Mouse (Mus musculus) activated CD4-positive, CD25-positive, alpha-beta regulatory T cell, adult 4 months (primary cell): ENCODE data around the gene Rtp2. TPM values are rescaled to one million over a fixed set of nuclear protein-coding genes. Genes with fewer than 3 reads are reported as not detected.
A peak's percentile ranks its signal among the peaks of the same experiment; 100 is the strongest.
"Not testable (repeated sequence)": the region's sequence is repeated elsewhere in the genome, so short reads cannot be mapped to it uniquely, and the experiment has no call there.

Experiments
- ATAC-seq: one replicate; pipeline ENCODE4 v1.8.0; 2017
- polyA plus RNA-seq, 2 experiments: library from polyadenylated mRNA; unstranded; fragments of 100-300 nt; shearing (Covaris generic); gene quantifications; one replicate each; pipeline ENCODE4 v1.2.1; 2017

Rtp2 gene
- polyA plus RNA-seq, 2 experiments from 2014 or later = not detected

DNA sequence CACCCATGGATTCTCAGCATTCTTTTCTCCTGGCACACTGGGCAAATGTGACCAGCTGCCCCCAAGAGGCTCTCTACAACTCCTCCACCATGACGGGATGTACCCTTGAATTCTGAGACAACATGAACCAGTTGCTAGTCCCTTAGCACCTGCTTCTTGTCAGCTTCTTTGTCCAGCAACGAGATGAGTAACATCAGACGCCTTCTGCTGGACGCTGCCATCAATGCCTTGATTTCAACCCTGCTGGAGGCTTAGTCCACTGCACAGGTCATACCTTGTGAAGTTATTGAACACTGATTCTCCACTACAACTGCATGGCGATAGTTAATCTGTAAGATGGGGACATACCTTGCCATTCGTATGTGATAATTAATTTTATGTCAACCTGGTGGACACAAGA lies 15.5 kb upstream of the Rtp2 start:
- no peak for ATAC-seq

DNA sequence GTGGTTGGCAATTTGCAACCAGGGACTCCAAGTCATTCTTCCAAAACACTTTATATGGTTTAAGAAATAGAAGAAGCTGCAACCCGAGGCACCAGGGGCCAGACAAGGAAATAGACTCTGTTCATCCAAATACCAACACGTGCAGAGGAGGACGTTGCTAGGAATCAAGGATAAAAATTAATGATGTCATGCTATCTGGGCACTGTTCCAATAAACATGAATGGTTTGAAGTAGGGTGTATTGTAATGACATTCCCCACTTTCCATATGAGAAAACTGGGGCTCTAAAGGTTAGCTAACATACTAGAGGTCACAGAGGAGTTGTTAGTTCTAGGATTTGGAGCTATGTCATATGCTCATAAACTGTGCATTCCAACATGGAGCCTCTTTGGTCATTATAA lies 12.6 kb upstream of the Rtp2 start:
- no peak for ATAC-seq

DNA sequence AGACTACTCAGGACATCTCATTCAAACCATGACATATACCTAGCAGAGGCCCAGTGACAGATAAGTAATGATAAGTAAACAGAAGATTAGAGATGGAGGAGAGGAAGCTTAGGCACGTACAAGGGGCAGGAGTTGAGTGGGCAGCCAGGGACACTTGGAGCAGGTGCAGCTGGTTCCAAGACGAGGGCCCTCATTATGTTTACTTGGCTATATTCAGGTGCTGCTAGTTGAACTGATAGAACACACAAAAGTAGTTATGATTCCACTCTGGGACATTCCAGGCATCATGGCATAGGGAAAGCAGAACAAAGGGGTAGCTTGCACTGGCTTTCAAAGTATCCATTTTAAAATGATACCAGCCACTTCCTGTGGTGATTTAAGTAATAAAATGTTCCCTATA lies 2.2 kb upstream of the Rtp2 start:
- no peak for ATAC-seq

DNA sequence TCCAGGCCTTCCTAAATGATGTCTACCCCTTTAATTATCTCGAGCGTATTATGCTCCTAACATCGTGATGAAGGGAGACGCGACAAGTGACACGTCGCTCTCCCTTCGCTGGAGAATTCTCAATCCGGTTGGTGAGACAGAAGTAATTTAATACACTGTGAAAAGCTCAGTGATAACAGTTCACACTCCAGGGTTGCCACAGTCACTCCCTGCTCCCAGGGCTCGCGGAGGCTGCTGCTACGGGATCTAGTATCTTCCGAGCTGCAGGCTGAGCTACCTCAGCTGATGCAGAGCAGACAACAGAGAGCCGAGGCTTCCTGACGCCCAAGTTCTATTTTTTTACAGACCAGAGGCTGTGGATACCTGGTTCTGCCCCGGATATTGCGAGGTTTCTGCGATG lies 919 bp downstream of the Rtp2 start:
- no peak for ATAC-seq

DNA sequence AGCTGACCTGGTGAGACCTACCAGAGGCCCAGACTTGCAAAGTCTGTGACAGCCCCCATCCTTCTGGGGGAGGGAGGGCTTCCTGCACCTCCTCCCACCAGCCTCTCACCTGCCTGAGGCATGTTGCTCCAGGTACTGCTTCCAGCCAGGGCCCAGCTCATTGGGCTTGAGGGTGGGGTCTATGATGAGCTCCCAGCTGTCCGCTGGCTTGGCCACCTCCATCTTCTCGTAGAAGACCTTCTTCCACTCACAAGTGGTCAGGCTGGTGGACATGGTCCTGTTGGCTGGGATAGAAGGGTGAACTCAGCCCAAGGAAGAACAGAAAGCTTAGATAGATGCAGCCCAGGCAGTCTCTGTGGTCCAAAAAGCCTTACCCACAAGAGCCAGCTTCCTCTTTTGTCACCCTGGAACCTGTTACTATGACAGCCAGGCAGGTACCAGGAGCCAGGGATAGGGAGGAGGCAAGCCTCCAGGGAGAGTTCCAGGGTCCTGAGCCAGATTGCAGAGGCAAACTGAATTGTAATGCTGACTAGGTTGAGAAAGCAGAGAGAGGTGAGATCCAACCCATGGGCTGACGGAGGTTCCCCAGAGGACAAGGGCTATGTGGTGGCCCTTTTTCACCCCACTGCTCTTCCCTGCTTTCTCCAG lies 1.6 kb downstream of the Rtp2 start:
- ATAC-seq = no peak

DNA sequence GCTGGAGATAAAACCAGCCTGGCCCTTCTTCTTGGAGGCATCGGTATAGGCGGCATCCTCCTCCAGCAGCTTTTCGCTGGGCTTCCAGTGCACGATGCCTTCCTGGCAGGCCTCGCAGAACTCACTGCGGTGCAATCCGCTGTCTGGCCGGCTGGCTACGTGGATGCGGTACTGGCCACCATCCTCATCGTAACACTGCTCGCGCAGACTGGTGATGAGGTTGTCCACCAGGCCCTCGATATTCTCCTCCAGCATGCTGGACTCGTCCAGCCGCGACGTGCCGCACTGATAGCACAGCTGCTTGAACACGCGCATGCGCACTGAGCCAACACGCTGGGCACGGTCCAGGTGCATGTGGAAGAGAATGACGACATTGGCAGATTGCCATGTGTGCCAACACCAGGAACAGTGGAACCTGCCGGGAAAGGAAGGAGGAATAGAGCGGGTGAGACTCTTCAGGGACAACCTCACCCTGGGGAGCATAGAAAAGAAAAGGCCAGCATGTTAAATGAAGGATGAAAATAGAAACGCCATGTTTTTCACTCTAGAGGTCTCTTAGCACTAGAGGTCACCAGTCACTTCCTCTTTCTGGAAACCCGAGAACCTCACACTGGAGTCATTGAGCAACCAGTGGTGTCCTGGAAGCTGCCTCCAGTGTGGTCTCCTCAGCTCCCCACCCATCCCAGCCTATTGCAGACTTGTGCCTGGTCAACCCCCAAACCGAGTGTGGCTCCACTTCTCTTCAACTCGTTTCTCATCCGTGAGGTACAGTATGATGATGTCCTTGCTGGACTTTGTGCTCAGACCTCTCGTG lies 4.7 kb downstream of the Rtp2 start:
- ATAC-seq = no peak

DNA sequence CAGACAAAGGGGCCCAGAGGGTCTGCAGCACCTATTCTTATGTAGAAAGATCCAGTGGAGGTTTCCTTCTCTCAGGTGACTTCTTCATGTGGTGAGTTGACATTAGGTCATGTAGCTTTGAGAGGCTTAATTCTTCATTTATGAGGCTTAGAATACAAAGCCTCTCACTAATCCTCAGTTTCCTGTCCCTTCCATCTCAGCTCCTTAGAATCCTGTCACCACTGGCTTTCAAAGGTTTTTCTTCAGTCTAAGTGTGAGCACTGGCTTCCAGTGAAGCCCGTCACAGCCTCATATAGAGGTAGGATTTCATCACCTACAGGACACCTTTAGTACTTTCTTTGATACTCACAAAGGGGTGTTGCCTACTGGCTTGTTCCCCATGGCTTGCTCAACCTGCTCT lies 9.3 kb downstream of the Rtp2 start:
- no peak for ATAC-seq

DNA sequence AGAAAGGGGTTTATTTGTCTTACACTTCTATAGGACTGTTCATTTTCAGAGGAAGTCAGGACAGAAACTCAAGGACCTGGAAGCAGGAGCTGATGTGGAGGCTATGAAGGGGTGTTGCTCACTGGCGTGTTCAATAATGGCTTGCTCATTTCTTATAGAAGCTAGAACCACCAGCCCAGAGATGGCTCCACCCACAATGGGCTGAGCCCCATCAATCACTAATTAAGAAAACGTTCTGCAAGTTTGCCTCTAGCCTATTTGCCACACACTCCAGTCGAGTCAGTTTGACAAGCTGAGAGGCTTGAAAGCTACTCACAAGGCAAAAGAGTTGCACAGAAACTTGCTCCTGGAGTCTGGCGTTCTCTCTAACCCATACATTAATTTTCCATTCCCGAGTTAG lies 10.5 kb downstream of the Rtp2 start:
- ATAC-seq = no peak

DNA sequence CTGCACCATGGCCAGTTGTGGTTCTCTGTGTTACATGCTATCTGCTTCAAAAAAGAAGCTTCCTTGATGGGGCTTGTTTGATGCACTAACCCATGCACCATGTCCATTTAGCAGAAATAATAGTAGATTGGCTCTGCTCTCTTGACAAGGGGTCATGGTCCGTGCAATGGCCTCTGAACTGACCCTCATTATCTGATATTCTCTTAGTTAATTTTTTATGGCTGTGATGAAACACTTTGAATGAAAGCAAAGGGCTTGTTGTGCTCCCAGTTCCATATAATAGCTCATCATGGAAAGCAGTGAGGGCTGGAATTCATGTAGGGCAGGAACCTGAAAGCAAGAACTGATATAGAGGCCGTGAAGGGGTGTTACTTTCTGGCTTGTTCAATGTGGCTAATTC lies 12.8 kb downstream of the Rtp2 start:
- ATAC-seq = no peak

DNA sequence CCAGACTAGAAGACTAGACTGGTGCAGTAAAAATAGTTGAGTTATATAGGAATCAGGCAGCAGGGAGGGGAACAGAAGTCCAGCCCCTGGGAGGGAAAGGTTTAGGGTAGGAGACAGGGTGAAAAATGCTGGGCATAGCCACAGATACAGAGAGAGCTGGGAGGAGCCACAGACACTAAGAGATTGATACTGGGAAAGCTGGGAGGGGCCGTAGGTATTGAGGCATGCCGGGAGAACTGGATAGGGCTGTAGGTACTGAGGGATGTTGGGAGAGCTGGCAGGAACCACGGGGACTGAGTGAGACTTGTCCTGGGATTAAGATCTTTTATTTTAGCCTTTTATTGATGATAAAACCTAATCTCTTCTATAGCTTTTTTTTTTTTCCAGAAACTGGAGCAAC lies 18.8 kb downstream of the Rtp2 start:
- no peak for ATAC-seq

DNA sequence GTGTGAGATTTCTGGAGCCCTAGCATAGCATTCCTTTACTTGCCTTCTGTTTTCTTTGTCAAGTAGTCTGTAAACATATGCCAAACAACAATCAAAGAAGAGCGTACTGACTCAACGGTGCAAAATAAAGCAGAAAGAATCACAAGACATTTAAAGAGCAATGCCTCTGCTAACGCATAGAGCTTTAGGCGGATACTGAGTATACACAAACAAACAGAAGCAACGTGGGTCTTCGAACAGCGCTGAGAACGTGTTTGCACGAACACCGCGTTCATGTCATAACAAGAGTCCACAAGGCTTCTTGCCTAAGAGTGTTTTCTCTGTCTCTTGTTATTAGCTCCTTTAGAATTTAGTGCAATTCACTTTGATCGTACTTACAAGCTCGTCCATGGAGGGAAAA lies 19.5 kb downstream of the Rtp2 start:
- no peak for ATAC-seq

DNA sequence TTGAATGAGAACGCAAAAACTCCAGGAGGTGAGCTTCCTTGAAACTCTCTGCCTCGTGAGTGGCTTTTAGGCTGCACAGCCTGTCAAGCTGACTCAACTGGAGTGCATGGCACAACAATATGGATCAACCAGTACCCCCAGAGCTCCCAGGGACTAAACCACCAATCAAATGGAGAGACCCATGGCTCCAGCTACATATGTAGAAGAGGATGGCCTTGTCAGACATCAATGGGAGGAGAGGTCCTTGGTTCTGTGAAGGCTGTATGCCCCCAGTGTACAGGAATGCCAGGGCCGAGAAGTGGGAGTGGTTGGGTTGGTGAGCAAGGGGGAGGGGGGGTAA lies 23.2 kb downstream of the Rtp2 start:
- not testable (repeated sequence) for ATAC-seq

DNA sequence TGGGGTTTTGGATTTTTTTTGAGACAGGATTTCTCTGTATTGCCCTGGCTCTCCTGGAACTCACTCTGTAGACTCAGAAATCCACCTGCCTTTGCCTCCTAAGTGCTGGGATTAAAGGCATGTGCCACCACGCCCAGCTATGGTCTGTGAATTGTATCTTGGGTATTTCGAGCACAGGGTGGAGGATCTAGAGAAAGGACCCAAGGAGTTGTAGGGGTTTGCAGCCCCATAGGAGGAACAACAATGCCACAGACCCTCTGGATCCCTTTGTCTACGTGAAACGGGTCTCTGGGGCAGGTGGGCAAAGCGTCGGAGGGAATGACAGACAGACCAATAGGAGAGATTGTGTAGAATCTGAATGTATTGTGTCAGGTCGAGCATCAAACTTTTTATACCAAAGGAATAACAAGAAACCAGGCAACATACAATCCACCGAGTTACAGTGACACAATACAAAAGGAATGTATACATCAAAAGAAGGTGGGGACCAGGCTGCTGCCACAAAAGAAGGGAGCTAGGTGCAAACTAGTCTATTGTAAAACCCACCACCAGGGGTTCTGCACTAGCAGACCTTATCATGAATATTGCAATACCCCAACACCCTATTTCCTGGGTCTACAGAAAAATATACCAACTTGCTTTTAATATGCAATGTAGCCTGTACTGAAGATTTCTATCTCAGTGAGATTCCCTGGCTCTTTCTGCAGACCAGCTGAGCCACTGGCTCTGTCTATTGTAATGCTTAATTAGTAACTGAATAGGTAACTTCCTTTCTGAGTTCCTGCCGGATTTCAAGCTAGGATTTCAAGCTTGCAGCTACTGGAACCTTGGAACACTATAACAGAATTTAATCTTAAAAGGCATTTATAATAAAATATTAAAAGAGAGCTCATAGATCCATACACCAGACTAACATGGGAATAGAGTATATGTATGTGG lies 23.8 kb downstream of the Rtp2 start:
- ATAC-seq = not testable (repeated sequence)

DNA sequence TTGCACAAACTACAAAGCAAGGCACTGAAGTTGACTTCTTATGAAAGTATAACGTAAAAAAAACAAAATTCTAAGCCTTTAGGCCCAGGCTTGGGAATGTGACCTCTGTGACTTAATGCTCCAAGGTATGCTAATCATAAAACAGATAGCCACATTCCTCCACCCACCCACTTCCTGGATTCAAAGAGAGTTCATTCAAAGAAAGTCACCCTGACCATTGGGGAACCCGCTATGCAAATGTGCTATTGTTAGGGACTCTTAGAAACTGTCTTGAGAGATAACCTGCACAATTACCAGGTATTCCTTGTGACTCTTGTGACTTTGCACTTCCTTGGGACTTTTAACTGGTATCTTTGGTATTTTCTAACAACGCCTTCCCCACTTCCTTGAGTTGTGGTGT lies 25.6 kb downstream of the Rtp2 start:
- ATAC-seq = not testable (repeated sequence)

DNA sequence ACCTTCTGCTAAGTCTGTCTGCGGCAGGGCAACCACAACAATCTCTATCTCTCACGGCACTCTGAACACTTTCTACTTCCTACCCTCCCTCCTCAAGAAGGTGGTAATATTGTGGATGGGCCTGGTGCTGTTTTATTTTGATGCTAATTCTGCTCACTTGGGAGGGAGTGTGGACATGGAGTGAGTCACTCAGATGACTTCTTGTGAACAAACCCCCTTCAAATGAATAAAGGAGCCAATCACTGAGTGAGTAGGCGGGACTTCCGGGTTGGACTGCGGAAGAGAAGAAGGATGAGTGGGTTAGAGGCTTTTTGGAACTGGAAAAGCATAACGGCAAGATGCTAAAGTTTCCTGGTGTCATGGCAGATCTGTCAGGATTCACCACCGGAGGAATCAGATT lies 30.8 kb downstream of the Rtp2 start:
- no peak for ATAC-seq

DNA sequence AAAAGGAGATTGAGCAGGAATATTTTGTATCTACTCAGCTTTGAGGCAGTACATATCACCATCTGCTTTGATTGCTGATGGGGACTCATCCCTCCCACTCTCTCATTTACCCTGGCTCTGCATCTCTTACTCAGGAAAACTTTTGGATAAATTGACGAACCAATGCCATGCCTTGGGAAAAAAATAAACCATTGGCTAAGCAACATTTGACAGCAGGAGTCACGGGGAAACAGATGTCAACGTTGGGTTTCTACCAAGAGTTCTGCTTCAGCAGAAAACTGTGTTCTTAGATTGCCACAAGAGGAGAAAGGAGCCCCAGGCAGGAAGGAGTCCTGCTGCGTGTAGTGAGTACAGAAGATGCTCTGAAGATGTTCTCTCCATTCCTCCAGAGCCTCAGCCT lies 32.1 kb downstream of the Rtp2 start:
- no peak for ATAC-seq

DNA sequence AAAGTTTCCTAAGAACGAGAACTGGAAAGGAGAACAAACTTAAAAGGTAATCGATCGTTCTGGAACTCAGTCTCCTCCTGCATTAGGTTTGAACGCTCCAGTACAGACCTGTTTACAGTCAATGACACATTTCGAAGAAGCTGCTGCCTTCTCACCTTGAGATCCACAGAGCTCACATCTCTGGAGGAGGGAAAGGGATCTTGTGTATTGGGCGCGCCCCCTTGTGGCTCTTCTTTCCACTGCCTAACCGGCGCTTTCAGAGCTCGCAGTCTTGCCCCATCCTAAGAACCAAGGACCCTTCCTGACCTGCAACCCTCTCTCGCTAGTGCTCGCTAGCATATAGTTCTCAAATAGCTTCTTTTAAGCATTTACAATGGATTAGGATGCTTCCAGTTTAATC lies 33.4 kb downstream of the Rtp2 start:
- ATAC-seq = peak; percentile 49

DNA sequence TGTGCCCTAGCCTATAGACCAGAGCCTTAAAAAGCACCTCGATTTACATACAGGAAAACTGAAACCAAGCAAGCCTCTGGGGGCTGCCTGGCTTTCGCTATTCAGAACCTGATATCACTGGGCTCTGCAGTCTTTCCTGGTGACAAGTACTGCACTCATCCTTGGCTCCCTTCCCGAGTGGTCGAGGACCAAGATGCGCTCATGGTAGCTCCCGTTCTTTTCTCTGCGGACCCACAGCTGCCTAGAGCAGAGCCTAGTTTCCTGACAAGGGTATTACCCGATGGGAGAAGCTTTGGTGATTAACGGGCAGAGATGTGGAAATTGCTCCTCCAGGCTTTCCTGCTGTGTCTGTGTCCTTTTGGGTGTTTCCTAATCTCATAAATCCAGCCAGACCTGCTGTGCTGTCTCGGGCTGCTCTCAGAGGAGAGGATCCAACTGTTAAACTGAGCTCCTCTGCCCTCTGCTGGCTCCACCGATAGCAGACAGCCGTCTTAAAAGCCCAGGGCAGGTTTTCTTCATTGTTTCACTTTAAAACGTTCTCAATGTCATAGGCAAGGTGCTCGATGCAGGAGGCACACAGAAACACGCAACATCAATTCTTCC lies 34.1 kb downstream of the Rtp2 start:
- ATAC-seq = peak; percentile 66

DNA sequence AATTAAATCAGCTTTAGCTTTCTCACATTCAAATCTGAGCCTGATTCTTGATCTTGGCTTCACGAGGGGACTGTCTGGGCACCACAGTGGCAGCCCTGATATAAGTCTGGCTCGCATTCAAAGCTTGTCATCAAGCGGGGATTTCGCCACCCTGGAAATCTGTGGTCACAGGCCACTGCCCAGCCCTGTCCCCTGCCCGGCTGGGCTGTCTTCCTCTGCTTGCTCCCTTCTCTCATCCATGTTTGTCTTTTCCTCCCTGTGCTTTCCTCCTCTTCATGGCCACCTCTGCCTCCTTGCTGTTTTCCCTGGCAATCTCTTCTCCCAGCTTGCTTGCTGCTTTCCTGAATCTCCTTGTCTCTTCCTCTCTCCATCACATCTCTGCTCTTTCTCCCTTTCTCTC lies 34.7 kb downstream of the Rtp2 start:
- ATAC-seq = no peak

DNA sequence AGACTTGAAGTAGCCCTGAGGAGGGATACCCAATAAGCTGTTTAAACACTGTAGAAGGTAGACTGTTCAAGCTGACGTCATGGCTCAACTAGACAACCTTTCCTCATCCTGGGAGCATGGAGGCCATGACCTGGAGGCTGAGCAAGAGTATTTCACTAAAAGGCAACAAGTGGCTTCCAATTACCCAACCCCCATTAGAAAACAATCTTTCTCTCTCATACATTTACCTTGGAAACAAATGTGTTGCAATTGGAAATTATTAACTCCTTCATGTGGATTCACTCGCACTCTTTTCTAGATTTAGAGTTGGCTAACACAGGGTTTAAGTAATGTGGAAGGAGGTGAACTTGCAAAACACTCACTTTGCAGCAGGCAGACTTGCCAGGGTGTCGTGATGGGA lies 37.1 kb downstream of the Rtp2 start:
- no peak for ATAC-seq

DNA sequence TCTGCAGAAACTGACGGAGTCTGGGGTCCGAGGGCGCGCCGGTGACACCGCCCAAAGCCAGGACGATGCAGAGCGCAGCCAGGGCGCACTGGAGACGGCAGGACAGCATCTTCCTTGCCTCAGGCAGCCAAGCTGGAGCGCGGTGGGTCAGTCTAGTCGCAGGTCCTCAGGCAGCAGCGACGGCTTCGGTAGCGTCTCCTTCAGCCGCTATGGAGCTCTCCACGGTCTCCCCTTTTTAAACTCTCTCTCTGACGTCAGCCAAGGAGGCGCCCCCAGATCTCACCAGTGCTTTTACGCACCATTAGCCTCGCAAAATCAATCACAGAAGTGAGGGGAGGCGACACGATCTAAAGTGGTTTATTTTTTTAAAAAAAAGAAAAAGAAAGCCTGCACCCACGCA lies 41.6 kb downstream of the Rtp2 start, which contains the start of gene Sst:
Gene Sst (minus strand): TSS at position 323 of the 400 bp plus-strand sequence.
- no peak for ATAC-seq

DNA sequence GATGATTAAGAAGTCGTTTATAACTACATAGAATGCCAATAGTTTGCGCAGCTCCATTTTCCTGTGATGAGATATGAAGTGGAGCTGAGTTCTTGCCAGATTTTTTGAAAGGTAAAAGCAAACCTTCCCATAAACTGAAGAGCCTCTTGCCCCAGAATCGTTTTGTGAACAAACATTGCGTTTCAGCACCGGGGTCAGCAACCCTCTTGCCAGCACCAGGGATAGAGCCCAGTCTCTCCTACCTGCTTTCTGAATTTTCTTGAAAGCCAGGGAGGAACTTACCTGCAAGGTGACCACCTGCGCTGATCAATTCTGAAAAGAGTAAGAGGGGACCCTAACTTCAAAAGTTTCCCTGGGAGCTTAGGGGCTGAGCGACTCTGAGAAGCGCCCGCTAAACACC lies 42.0 kb downstream of the Rtp2 start:
- no peak for ATAC-seq
